Mouse (Mus musculus): ENCODE results near the gene Gpr37l1.
"Not testable (repeated sequence)": the region's sequence is repeated elsewhere in the genome, so short reads cannot be mapped to it uniquely, and the experiment has no call there.

GRCm38 (mm10) chr1:135111271-135111670, 56.2 kb downstream of the Gpr37l1 start:
- not testable (repeated sequence) for TF ChIP-seq POLR2A (IDR thresholded peaks at IDR 0.05; ENCODE audit: borderline replicate concordance, insufficient read depth, low read length); CTCF (IDR thresholded peaks at IDR 0.05; ENCODE audit: borderline replicate concordance, insufficient read depth, low read depth, low read length)
